Mouse (Mus musculus) lung, postnatal 0 days (tissue): Measurements from ENCODE around the gene Spag16. TPM values are rescaled to one million over a fixed set of nuclear protein-coding genes. Genes with fewer than 3 reads are reported as not detected.

Experiments
- ATAC-seq: fragments of 200-750 bp; cut with Nextera tagmentation; 2 replicates; pipeline ENCODE4 v1.8.0; 2017; ENCODE audit warnings: moderate library complexity
- DNase-seq: peaks from one replicate; pipeline ENCODE4 v3.0.0-alpha.2; 2016; ENCODE audit warnings: low spot score
- H3K27ac ChIP-seq: fragments of 300-500 bp; sonication (generic); 2 replicates; pipeline ENCODE4 v1.5.1; 2014; ENCODE audit warnings: antibody characterized with exemption, mild to moderate bottlenecking, low read length, mixed read lengths
- H3K27me3 ChIP-seq: fragments of 300-500 bp; sonication (generic); replicated peaks from 2 replicates; pipeline ENCODE4 v1.6.1; 2014; ENCODE audit warnings: low read length, mixed read lengths; ENCODE audit not compliant: insufficient read depth
- H3K36me3 ChIP-seq: fragments of 300-500 bp; sonication (generic); 2 replicates; pipeline ENCODE4 v1.6.1; 2014; ENCODE audit warnings: low read length, mixed read lengths; ENCODE audit not compliant: insufficient read depth
- H3K4me1 ChIP-seq: fragments of 300-500 bp; sonication (generic); 2 replicates; pipeline ENCODE4 v1.6.1; 2014; ENCODE audit warnings: antibody characterized with exemption, low read depth, low read length, mixed read lengths; ENCODE audit not compliant: insufficient read depth
- H3K4me2 ChIP-seq: fragments of 300-500 bp; sonication (generic); replicated peaks from 2 replicates; pipeline ENCODE4 v1.6.1; 2014; ENCODE audit warnings: low read depth, mild to moderate bottlenecking, low read length, moderate library complexity, mixed read lengths
- H3K4me3 ChIP-seq: fragments of 300-500 bp; sonication (generic); 2 replicates; pipeline ENCODE4 v1.5.1; 2014; ENCODE audit warnings: low read depth, low read length
- H3K9ac ChIP-seq: fragments of 300-500 bp; sonication (generic); replicated peaks from 2 replicates; pipeline ENCODE4 v1.6.1; 2014; ENCODE audit warnings: low read depth, mild to moderate bottlenecking
- H3K9me3 ChIP-seq: fragments of 300-500 bp; sonication (generic); 2 replicates; pipeline ENCODE4 v1.6.1; 2016; ENCODE audit warnings: low read length, mixed read lengths
- CTCF ChIP-seq: IDR thresholded peaks from 2 replicates; pipeline ENCODE4 v1.5.1; 2016; ENCODE audit warnings: antibody characterized with exemption, mild to moderate bottlenecking
- EP300 ChIP-seq: IDR thresholded peaks from 2 replicates; pipeline ENCODE4 v1.6.1; 2016; ENCODE audit warnings: antibody characterized with exemption, mild to moderate bottlenecking, control low read depth
- WGBS: fragments of 180-500 bp; shearing (Covaris S2); extraction: QIAGEN DNeasy Blood & Tissue Kit; methylation state at CpG from one replicate; pipeline ENCODE4 v1.1.7; 2014; 5-methylcytosine and 5-hydroxymethylcytosine counted together
- polyA plus RNA-seq: library from polyadenylated mRNA; unstranded; fragments of >200 nt; fragmentation: Nextera tagmentation; extraction: Ambion mirVana; gene quantifications from 2 replicates; pipeline ENCODE4 v1.2.1, GENCODE M21; 2015

Gene Spag16
- polyA plus RNA-seq = 3.3 and 3.8 TPM in 2 replicates

DNA sequence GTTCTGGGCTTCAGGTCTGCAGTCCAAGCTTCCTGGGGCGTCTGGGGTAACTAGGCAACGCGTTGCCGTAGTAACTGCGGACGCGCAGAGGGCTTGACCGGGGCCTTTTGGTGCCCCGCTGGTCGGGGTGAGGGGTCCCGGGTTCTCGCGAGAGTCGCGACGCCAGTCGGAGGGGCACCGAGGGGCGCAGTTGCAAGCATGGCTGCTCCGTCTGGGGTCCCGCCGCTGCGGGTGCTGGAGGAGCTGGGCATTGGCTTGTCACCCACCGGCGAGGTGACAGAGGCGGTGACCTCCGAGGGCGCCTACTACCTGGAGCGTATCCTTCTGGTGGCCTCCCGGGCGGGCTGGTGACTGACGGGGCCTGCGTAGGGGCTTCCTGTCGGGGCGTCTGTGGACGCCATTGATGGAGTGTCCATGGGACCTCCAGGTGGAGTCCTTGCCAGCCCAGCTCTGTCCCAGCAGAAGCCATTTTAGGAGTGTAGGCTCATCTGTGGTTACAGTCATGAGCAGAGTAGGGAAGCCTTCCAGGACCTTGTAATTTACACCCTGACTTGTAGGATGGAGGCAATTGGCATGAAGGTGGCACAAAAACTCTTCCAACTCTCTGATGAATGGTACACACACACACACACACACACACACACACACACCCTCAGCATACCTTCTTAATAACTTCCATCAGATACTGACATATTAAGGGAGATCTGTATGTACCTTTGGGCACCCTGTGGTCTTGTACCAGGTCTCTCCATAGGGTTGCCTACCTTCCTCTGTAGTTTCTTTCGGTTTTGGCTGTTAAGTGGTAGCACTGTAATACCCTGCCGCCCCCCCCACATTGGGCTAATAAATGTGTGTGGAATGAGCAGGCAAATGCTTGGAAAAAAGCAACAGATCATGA lies at the start of gene Spag16:
Gene Spag16 (plus strand): TSS at position 165 of the 898 bp plus-strand sequence.
- H3K36me3 ChIP-seq = no peaks in the 10 kb centered on the region
- TF ChIP-seq EP300 (no peak), CTCF (no peak)
- H3K4me2 ChIP-seq = peak within 1 kb of the TSS; percentile 67
- H3K27ac ChIP-seq = no peak within 1 kb of the TSS
- 8% methylated on average over 35 of the region's 38 CpGs for WGBS
- H3K9me3 ChIP-seq = no peaks in the 10 kb centered on the region
- DNase-seq = peak; percentile 18
- ATAC-seq = peak; percentile 59
- H3K27me3 ChIP-seq = no peaks in the 10 kb centered on the region
- H3K4me1 ChIP-seq = no peaks in the 10 kb centered on the region
- H3K9ac ChIP-seq = no peak within 1 kb of the TSS
- peak within 1 kb of the TSS; percentile 33 for H3K4me3 ChIP-seq

GRCm38 (mm10) chr1:69785129-69785528 lies 41.6 kb upstream of the Spag16 start:
- H3K27ac ChIP-seq = no peak overlapping the region
- H3K4me2 ChIP-seq = no peak overlapping the region
- no peaks in the 10 kb centered on the region for H3K27me3 ChIP-seq
- H3K36me3 ChIP-seq = no peaks in the 10 kb centered on the region
- H3K9me3 ChIP-seq = no peaks in the 10 kb centered on the region
- no peaks in the 10 kb centered on the region for H3K4me1 ChIP-seq
- no peak overlapping the region for H3K9ac ChIP-seq
- no peak for TF ChIP-seq EP300
- TF ChIP-seq CTCF = peak; percentile 74
- ATAC-seq (no peak), DNase-seq (peak; percentile 83)
- WGBS = 1% methylated on average over 6 of the region's 6 CpGs
- no peak overlapping the region for H3K4me3 ChIP-seq

- no peak for DNase-seq
- no peak for ATAC-seq
- no peak overlapping the region for H3K4me2 ChIP-seq
- H3K27me3 ChIP-seq = no peaks in the 10 kb centered on the region
- TF ChIP-seq EP300 = no peak
- no peak for TF ChIP-seq CTCF
- no peaks in the 10 kb centered on the region for H3K4me1 ChIP-seq
- 23% methylated on average over 6 of the region's 6 CpGs for WGBS
- H3K9me3 ChIP-seq = no peaks in the 10 kb centered on the region
- no peaks in the 10 kb centered on the region for H3K36me3 ChIP-seq
- no peak overlapping the region for H3K27ac ChIP-seq
- H3K4me3 ChIP-seq = no peak overlapping the region
- no peak overlapping the region for H3K9ac ChIP-seq
Measured at GRCm38 (mm10) chr1:69786716-69787115, 40.1 kb upstream of the Spag16 start.

DNA sequence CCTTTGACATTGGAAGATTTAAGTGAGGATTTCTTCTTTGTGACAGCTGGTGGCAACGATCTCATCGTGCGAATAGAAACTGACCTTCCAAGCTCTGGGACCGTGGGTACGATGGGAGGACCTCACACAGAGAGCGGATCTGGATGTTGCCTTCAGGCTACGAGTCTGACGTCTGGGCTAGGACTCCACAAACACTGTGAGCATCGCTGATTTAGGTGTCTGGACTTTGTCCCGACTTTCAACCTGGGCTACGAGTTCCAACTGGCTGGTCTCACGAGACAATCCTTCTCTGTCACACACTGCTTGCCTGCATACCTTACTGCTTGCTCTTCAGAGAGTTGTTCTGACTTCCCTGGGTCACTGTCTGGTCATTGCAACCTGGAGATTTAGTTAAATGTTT lies 39.4 kb upstream of the Spag16 start:
- no peak for DNase-seq

GRCm38 (mm10) chr1:69790337-69791250 lies 36.2 kb upstream of the Spag16 start:
- Histone ChIP-seq H3K36me3 (no peaks in the 10 kb centered on the region), H3K9me3 (no peaks in the 10 kb centered on the region), H3K9ac (no peak overlapping the region), H3K4me3 (peak overlapping the region; percentile 12; the same call in 1 of the 2 replicates), H3K4me1 (no peaks in the 10 kb centered on the region), H3K4me2 (peak overlapping the region; percentile 46), H3K27me3 (no peaks in the 10 kb centered on the region), H3K27ac (no peak overlapping the region)
- WGBS = 36% methylated on average over 28 of the region's 28 CpGs
- ATAC-seq (no peak), DNase-seq (peak; percentile 77)
- TF ChIP-seq EP300 (no peak), CTCF (peak; percentile 76)

More for the DNA sequence above, 39.4 kb upstream of the Spag16 start:
- 65% methylated on average over 12 of the region's 12 CpGs for WGBS
- H3K27ac ChIP-seq = no peak overlapping the region
- TF ChIP-seq CTCF = no peak
- no peak for TF ChIP-seq EP300
- H3K27me3 ChIP-seq = no peaks in the 10 kb centered on the region
- no peak overlapping the region for H3K4me3 ChIP-seq
- H3K9ac ChIP-seq = no peak overlapping the region
- no peaks in the 10 kb centered on the region for H3K9me3 ChIP-seq
- ATAC-seq = no peak
- H3K36me3 ChIP-seq = no peaks in the 10 kb centered on the region
- H3K4me2 ChIP-seq = no peak overlapping the region
- H3K4me1 ChIP-seq = no peaks in the 10 kb centered on the region
